Mouse (Mus musculus) embryonic facial prominence, embryonic 13.5 days (tissue): ENCODE data around the gene Chaf1a. TPM values are rescaled to one million over a fixed set of nuclear protein-coding genes. Genes with fewer than 3 reads are reported as not detected.

ENCODE experiments used
- ATAC-seq: fragments of 200-750 bp; cut with Nextera tagmentation; 2 replicates; pipeline ENCODE4 v1.8.0; 2017; ENCODE audit warnings: low read depth; ENCODE audit not compliant: insufficient number of reproducible peaks, insufficient read depth, low FRiP score, low TSS enrichment
- H3K27ac ChIP-seq: fragments of 300-500 bp; sonication (generic); 2 replicates; pipeline ENCODE4 v1.5.1; 2015; ENCODE audit warnings: moderate library complexity, mild to moderate bottlenecking, inconsistent platforms
- H3K27me3 ChIP-seq: fragments of 300-500 bp; sonication (generic); 2 replicates; pipeline ENCODE4 v1.6.1; 2015; ENCODE audit warnings: mild to moderate bottlenecking, inconsistent platforms
- H3K36me3 ChIP-seq: fragments of 300-500 bp; sonication (generic); 2 replicates; pipeline ENCODE4 v1.6.1; 2015; ENCODE audit warnings: mild to moderate bottlenecking, inconsistent platforms
- H3K4me1 ChIP-seq: fragments of 300-500 bp; sonication (generic); 2 replicates; pipeline ENCODE4 v1.6.1; 2015; ENCODE audit warnings: inconsistent platforms
- H3K4me2 ChIP-seq: fragments of 300-500 bp; sonication (generic); 2 replicates; pipeline ENCODE4 v1.6.1; 2015; ENCODE audit warnings: moderate library complexity, mild to moderate bottlenecking, inconsistent platforms
- H3K4me3 ChIP-seq: fragments of 300-500 bp; sonication (generic); 2 replicates; pipeline ENCODE4 v1.5.1; 2015; ENCODE audit warnings: mild to moderate bottlenecking, inconsistent platforms
- H3K9ac ChIP-seq: fragments of 300-500 bp; sonication (generic); 2 replicates; pipeline ENCODE4 v1.6.1; 2015; ENCODE audit warnings: mild to moderate bottlenecking, inconsistent platforms
- H3K9me3 ChIP-seq: fragments of 300-500 bp; sonication (generic); 2 replicates; pipeline ENCODE4 v1.6.1; 2016; ENCODE audit warnings: inconsistent platforms
- WGBS: fragments of 180-500 bp; shearing (Covaris S2); methylation state at CpG from one replicate; pipeline ENCODE4 v1.1.7; 2015; ENCODE audit warnings: mixed read lengths; 5-methylcytosine and 5-hydroxymethylcytosine counted together
- polyA plus RNA-seq: library from polyadenylated mRNA; unstranded; fragments of >200 nt; fragmentation: Nextera tagmentation; extraction: Ambion mirVana; gene quantifications from 2 replicates; pipeline ENCODE4 v1.2.1, GENCODE M21; 2015

Chaf1a gene
- polyA plus RNA-seq, 1 experiment from 2014 or later, result 34.8 TPM

DNA sequence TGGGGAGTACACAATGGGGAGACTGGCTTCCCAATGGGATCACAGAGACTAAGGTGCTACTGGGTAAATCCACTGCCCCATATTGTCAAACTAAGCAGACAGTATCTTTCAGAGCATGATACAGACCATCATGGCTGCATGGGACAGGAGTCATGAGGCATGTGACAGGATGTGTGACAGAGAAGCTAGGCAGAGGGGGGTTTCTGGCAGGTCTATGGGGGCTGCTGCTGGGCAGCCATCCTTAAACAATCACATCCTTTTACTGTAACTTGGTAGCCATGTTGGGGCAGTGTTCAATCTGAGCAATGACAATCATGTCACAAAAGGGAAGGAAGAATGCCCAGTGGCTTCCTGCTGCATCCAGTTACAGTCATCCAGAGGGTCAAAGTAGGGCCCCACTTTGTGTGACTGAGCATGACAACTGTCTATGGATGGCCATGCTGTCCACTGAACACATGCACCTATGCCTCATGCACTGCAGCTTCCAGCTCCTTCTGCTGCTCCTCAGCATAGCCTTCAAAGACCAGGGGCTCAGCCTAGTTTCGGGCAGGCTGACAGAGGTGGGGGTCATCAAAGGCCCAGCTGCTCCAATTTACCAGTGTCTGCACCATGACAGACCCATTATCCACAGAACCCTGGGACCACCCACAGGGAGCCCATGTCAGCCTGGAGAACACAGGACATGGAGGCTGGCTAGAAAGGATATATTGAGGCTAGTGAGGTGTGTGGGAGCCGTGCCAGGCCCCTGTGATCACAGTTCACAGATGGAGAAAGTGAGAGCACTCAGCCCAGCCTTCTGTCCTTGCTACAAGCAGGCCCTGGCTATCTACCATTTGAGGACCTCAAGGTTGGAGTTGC, 17.9 kb upstream of the Chaf1a start:
- no peaks in the 10 kb centered on the region for H3K27me3 ChIP-seq
- H3K9me3 ChIP-seq, result no peaks in the 10 kb centered on the region
- no peak for ATAC-seq
- peaks cover 18% of the 10 kb centered on the region for H3K4me1 ChIP-seq
- H3K27ac ChIP-seq, result no peak overlapping the region
- peaks cover 65% of the 10 kb centered on the region for H3K36me3 ChIP-seq
- 45% methylated on average over 2 of the region's 2 CpGs for WGBS
- H3K4me2 ChIP-seq, result no peak overlapping the region
- no peak overlapping the region for H3K4me3 ChIP-seq
- H3K9ac ChIP-seq, result no peak overlapping the region

DNA sequence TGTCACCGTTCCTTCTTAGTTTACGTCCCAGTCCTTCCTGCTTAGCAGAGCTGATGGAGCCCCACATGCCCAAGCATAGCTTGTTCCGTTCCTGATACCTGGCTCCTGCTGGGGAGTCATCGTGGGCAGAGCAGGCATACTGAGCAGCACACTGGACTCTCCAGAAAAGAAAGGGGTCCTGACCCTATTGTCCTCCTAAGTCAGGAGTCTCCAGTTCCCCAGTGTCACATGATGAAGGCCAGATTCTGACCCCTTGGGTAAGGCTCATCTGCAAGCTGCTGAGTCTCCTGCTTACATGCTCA, 17.3 kb upstream of the Chaf1a start:
- Histone ChIP-seq H3K4me1 (peaks cover 17% of the 10 kb centered on the region), H3K27me3 (no peaks in the 10 kb centered on the region), H3K27ac (no peak overlapping the region), H3K36me3 (peaks cover 65% of the 10 kb centered on the region), H3K4me3 (no peak overlapping the region), H3K9me3 (no peaks in the 10 kb centered on the region), H3K9ac (no peak overlapping the region), H3K4me2 (no peak overlapping the region)
- no peak for ATAC-seq
- WGBS, result 92% methylated on average over 4 of the region's 4 CpGs

DNA sequence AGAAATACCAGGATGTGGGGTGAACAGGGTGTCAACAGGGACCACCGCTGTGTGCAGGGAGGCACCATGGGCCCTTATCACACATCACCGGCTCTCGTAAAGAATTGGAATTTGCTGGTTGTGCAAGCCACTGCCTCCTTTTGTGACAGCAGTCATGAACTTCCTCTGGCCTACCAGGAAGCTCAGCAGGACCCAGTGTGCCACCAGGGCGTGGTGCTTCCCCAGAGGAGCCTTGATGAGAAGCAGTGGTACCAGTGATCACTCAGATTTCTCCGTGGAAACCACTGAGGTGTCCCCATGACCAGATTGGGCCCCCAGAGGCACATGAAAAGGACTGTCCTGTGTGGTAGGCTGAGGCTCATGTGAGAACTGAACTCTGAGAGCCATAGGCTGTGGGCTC, 16.9 kb upstream of the Chaf1a start:
- peak overlapping the region; percentile 16; the same call in 1 of the 2 replicates for H3K27ac ChIP-seq
- whole genome bisulfite sequencing, result 89% methylated on average over 5 of the region's 5 CpGs

DNA sequence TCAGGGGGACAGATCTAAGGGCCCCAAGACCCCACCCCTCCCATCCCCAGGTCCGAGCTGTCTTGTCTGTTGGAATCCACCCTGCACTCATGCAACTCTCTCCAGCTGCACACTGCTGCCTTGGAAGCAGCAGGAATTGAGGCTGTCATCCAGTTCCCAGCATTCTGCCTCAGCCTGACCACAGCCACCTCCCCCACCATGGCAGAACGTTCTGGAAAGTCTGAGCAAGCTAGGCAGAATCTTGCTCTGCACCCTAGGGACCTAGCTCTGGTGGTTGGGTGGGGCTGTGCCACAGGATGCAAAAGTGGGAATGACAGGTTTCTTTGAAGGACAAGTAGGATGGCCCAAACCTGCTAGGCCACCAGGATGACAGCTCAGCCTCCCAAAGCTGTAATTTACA, 15.8 kb upstream of the Chaf1a start:
- Histone ChIP-seq H3K9ac (no peak overlapping the region), H3K27ac (no peak overlapping the region), H3K9me3 (no peaks in the 10 kb centered on the region), H3K36me3 (peaks cover 65% of the 10 kb centered on the region), H3K27me3 (no peaks in the 10 kb centered on the region), H3K4me1 (peaks cover 17% of the 10 kb centered on the region), H3K4me3 (no peak overlapping the region), H3K4me2 (no peak overlapping the region)
- WGBS, result 65% methylated on average over 2 of the region's 2 CpGs
- ATAC-seq, result no peak

More for the DNA sequence above, 16.9 kb upstream of the Chaf1a start:
- Histone ChIP-seq H3K27me3 (no peaks in the 10 kb centered on the region), H3K4me3 (no peak overlapping the region), H3K9me3 (no peaks in the 10 kb centered on the region), H3K4me2 (no peak overlapping the region), H3K9ac (no peak overlapping the region), H3K36me3 (peaks cover 65% of the 10 kb centered on the region), H3K4me1 (peaks cover 17% of the 10 kb centered on the region)
- no peak for ATAC-seq

DNA sequence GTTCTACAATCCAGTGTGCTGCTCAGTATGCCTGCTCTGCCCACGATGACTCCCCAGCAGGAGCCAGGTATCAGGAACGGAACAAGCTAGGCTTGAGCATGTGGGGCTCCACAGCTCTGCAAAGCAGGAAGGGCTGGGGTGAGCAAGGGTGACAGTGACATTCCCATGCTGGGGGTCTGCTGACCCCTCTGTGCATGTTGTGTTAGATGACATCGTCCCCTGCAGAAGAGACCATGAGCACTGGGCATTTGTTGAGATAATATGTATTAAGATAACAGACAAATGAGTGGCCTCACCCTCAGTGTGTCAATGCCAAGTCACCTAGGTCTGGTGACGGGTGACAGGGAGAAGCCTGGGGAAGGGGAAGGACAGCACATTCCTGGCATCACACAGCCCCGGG, 15.3 kb upstream of the Chaf1a start:
- H3K36me3 ChIP-seq, result peaks cover 64% of the 10 kb centered on the region
- H3K27me3 ChIP-seq, result no peaks in the 10 kb centered on the region
- no peak overlapping the region for H3K9ac ChIP-seq
- no peak overlapping the region for H3K27ac ChIP-seq
- no peak overlapping the region for H3K4me2 ChIP-seq
- no peak overlapping the region for H3K4me3 ChIP-seq
- no peaks in the 10 kb centered on the region for H3K9me3 ChIP-seq
- whole genome bisulfite sequencing, result 79% methylated on average over 5 of the region's 5 CpGs
- peaks cover 17% of the 10 kb centered on the region for H3K4me1 ChIP-seq
- ATAC-seq, result no peak

DNA sequence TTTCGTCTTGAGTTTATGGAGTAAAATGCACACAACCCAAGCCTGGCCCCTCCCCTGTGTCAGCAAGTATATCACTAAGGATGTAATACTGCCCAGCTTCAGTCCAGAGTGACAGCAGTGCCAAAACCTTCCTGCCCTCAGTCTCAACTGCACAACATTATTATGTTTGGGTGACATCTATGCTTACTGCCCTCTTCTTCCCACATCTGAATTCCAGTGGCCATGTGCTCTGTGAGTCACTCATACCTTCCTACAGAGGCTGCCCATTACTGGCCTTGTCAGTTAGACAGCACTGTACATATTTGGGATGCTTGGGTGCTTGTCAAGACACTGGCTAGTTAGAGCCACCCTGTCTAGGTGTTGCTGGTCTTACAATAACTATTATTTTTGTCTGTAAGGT, 13.9 kb upstream of the Chaf1a start:
- Histone ChIP-seq H3K4me1 (peaks cover 17% of the 10 kb centered on the region), H3K9ac (no peak overlapping the region), H3K4me3 (no peak overlapping the region), H3K9me3 (no peaks in the 10 kb centered on the region), H3K4me2 (no peak overlapping the region), H3K27ac (no peak overlapping the region), H3K27me3 (no peaks in the 10 kb centered on the region), H3K36me3 (peaks cover 66% of the 10 kb centered on the region)
- ATAC-seq, result no peak
- WGBS, result 76% methylated on average over 1 of the region's 1 CpGs

DNA sequence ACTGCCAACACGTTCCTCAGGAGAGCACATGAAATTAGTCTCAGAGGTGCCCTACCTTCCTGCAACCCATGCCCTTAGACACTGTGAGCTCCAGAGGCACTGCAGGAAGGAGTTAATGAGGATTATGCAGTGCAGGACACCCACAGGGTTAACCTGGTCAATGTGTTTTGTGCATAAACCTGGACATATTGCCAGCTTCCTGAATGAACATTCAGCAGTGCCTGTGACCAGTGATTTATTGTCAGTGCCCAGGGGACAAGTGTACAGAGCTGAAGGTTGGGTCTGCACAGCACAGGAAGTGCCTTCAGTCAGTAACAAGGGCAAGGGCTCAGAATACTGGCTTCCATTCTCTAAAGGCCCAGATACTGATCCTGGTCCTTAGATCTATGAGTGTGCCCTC, 13.4 kb upstream of the Chaf1a start:
- Histone ChIP-seq H3K27ac (no peak overlapping the region), H3K9ac (no peak overlapping the region), H3K4me2 (no peak overlapping the region), H3K4me1 (peaks cover 13% of the 10 kb centered on the region), H3K4me3 (no peak overlapping the region), H3K36me3 (peaks cover 68% of the 10 kb centered on the region), H3K9me3 (no peaks in the 10 kb centered on the region), H3K27me3 (no peaks in the 10 kb centered on the region)
- WGBS, result 70% methylated on average over 1 of the region's 1 CpGs
- no peak for ATAC-seq

DNA sequence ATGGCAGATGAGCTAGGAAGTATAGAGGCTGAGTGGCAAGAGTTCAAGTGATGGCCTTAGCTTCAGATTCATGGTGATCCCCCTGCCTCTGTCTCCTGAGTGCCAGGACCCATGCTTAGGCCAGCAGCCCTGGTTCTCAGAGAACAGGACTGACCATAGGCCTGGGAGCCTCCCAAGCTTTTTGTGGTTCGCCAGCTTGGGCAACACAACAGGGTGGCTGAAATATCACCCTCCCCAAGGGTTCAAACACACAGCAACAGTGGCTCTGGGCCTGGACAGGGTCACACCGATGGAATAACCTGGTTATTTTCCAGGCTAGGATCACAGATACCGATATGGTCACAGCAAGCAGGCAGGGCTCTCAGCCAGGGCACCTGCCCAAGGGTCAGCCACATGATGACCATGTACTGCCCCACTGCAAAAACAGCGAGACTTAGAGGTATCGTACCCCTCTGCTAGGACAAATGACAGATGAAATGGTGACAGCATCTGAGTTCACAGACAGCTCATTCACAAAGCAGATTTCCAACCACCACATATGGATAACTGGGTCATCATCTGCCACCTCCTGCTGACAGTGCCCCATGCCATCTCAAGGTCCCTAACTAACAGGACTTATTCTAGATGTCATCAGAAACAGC, 12.3 kb upstream of the Chaf1a start:
- Histone ChIP-seq H3K4me2 (no peak overlapping the region), H3K27ac (no peak overlapping the region), H3K9ac (0 out of 2 replicates have a peak overlapping the region, but pooled peaks have one; percentile 2), H3K36me3 (peaks cover 71% of the 10 kb centered on the region), H3K27me3 (no peaks in the 10 kb centered on the region), H3K4me1 (peaks cover 15% of the 10 kb centered on the region), H3K4me3 (no peak overlapping the region), H3K9me3 (no peaks in the 10 kb centered on the region)
- WGBS, result 93% methylated on average over 5 of the region's 5 CpGs
- ATAC-seq, result no peak

DNA sequence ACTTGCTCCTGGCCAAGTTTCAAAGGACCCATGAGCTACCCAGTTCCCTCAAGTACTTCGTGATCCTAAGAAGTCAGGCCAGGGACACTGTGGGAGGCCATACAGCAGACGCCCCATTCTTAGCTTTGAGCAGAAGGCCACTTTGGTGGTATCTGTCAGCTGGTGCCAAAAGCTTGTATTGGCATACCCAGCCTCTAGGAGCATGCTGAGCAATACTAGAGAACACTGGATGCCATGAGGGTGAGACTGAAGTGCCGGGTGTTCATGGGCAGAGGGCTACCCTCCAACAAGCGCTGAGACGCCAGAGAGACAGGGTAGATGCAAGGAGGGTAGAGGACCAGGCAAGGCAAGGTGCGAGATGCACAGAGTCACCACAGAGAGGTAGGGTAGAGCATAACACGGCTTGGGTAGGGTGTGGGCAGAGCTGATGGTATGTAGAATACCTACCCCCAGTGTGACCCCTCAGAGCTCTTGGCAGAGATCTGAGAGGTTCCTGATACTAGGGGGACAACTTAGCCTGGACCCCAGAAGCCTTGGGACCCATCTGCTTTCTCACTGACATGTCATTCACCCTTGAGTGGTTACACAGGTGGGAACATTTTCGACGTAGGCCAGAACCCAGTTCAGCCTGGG, 9.9 kb upstream of the Chaf1a start:
- Histone ChIP-seq H3K36me3 (peaks cover 72% of the 10 kb centered on the region), H3K4me2 (no peak overlapping the region), H3K4me1 (peaks cover 32% of the 10 kb centered on the region), H3K9me3 (no peaks in the 10 kb centered on the region), H3K27ac (no peak overlapping the region), H3K9ac (0 out of 2 replicates have a peak overlapping the region, but pooled peaks have one; percentile 17), H3K4me3 (no peak overlapping the region), H3K27me3 (no peaks in the 10 kb centered on the region)
- no peak for ATAC-seq
- 94% methylated on average over 9 of the region's 9 CpGs for WGBS

DNA sequence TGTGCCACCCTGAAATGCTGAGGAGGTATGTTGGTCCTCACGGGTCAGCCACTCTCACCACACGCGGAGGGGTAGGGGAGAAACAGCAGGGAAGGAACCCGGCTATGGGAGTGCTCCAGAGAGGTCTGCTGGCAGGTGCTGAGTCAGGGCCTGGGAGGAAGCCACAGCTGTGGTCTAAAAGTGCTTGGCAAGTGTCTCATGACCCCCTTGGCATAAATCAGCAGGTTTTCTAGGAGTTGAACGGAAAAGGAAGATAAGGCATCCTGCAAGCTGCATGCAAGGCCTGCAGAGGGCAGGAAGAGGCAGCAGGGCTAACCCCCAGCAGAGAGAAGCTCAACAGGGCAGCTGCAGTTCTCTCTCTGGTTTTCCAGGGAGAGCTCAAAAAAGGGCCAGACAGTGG, 9.3 kb upstream of the Chaf1a start:
- ATAC-seq, result no peak
- peaks cover 36% of the 10 kb centered on the region for H3K4me1 ChIP-seq
- 73% methylated on average over 5 of the region's 5 CpGs for WGBS
- no peaks in the 10 kb centered on the region for H3K27me3 ChIP-seq
- peaks cover 72% of the 10 kb centered on the region for H3K36me3 ChIP-seq
- no peak overlapping the region for H3K4me2 ChIP-seq
- no peak overlapping the region for H3K27ac ChIP-seq
- no peak overlapping the region for H3K4me3 ChIP-seq
- H3K9ac ChIP-seq, result 0 out of 2 replicates have a peak overlapping the region, but pooled peaks have one; percentile 17
- H3K9me3 ChIP-seq, result no peaks in the 10 kb centered on the region

DNA sequence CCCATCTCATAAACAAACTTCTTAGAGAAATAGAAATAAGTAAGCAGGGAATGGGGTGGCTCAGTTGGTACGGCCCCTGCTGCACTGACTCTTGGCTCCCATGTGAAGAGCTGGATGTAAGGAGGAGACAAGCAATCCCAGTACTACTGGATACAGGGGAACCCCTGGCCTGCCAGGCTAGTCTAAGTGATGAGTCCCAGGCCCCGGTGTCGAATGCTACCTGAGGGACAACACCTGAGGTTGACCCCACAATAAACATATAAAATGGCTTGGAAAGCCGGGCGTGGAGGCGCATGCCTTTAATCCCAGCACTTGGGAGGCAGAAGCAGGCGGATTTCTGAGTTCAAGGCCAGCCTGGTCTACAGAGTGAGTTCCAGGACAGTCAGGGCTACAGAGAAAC, 8.8 kb upstream of the Chaf1a start:
- WGBS, result 94% methylated on average over 7 of the region's 7 CpGs
- Histone ChIP-seq H3K27ac (no peak overlapping the region), H3K4me2 (no peak overlapping the region), H3K4me1 (peaks cover 36% of the 10 kb centered on the region), H3K9me3 (no peaks in the 10 kb centered on the region), H3K27me3 (no peaks in the 10 kb centered on the region), H3K4me3 (no peak overlapping the region), H3K9ac (0 out of 2 replicates have a peak overlapping the region, but pooled peaks have one; percentile 17), H3K36me3 (peaks cover 70% of the 10 kb centered on the region)
- no peak for ATAC-seq
